Mouse (Mus musculus) MEL (cell line): ENCODE measurements at regions not wholly inside any gene's neighbourhood (a gene's known extent, or its start where the extent isn't known, plus 50 kb on each side); places are given as distances from the start of the nearest gene placed in this dataset.

ENCODE experiments used
- DNase-seq: peaks from one replicate; pipeline ENCODE4 v3.0.0; 2011; ENCODE audit warnings: low read depth, low spot score
- H3K27ac ChIP-seq: 2 replicates; pipeline ENCODE4 v1.5.1; 2012; ENCODE audit warnings: low read depth, mild to moderate bottlenecking, control low read depth, low read length, moderate library complexity; ENCODE audit not compliant: control insufficient read depth
- H3K27me3 ChIP-seq, 2 experiments: fragments of 150-350 bp in 1 of 2; sonication (generic) in 1 of 2; 2 replicates each; pipeline ENCODE4 v1.6.1; 2012; ENCODE audit warnings: low read length in 2 of 2, mild to moderate bottlenecking in 2 of 2, improper control_type of control experiment in 1 of 2, moderate library complexity in 1 of 2; ENCODE audit not compliant: insufficient read depth in 2 of 2, control insufficient read depth in 1 of 2
- H3K36me3 ChIP-seq, 2 experiments: 2 replicates each; pipeline ENCODE4 v1.6.1; 2012 to 2014; ENCODE audit warnings: low read length in 2 of 2, improper control_type of control experiment in 1 of 2, inconsistent platforms in 1 of 2, mild to moderate bottlenecking in 1 of 2; ENCODE audit not compliant: insufficient read depth in 2 of 2, control insufficient read depth in 1 of 2
- H3K4me1 ChIP-seq, 2 experiments: fragments of 150-350 bp in 1 of 2; sonication (generic) in 1 of 2; 2 replicates each; pipeline ENCODE4 v1.6.1; 2012; ENCODE audit warnings: low read length in 2 of 2, improper control_type of control experiment in 1 of 2, mild to moderate bottlenecking in 1 of 2; ENCODE audit not compliant: insufficient read depth in 2 of 2, control insufficient read depth in 1 of 2
- H3K4me3 ChIP-seq, 2 experiments: fragments of 150-350 bp in 1 of 2; sonication (generic) in 1 of 2; 2 replicates each; pipeline ENCODE4 v1.5.1; 2012; ENCODE audit warnings: low read depth in 2 of 2, low read length in 2 of 2, mild to moderate bottlenecking in 2 of 2, moderate library complexity in 2 of 2, control low read depth in 1 of 2, improper control_type of control experiment in 1 of 2; ENCODE audit not compliant: control insufficient read depth in 1 of 2, insufficient read depth in 1 of 2
- H3K79me2 ChIP-seq: 2 replicates; pipeline ENCODE4 v1.6.1; 2012; ENCODE audit warnings: mild to moderate bottlenecking, low read length, moderate library complexity; ENCODE audit not compliant: control insufficient read depth, poor library complexity, insufficient read depth
- H3K9ac ChIP-seq: 2 replicates; pipeline ENCODE4 v1.6.1; 2012; ENCODE audit warnings: low read depth, mild to moderate bottlenecking, control low read depth, low read length, moderate library complexity; ENCODE audit not compliant: control insufficient read depth, poor library complexity, severe bottlenecking
- H3K9me3 ChIP-seq: fragments of 150-350 bp; sonication (generic); replicated peaks from 2 replicates; pipeline ENCODE4 v1.6.1; 2012; ENCODE audit warnings: mild to moderate bottlenecking, low read length, improper control_type of control experiment, moderate library complexity; ENCODE audit not compliant: insufficient read depth
- BHLHE40 ChIP-seq: IDR thresholded peaks from 2 replicates; pipeline ENCODE4 v1.6.1; 2012; ENCODE audit warnings: low read depth, mild to moderate bottlenecking, inconsistent platforms, low read length, improper control_type of control experiment, borderline replicate concordance
- CTCF ChIP-seq, 3 experiments: IDR thresholded peaks in 2 of 3; conservative IDR thresholded peaks in 1 of 3; 2 replicates each; pipeline ENCODE4 v1.5.1; 2011 to 2012; ENCODE audit warnings: low read length in 3 of 3, low read depth in 2 of 3, mild to moderate bottlenecking in 2 of 3, improper control_type of control experiment in 1 of 3, inconsistent platforms in 1 of 3, mixed read lengths in 1 of 3, moderate library complexity in 1 of 3; ENCODE audit not compliant: control insufficient read depth in 1 of 3, insufficient read depth in 1 of 3, poor library complexity in 1 of 3, severe bottlenecking in 1 of 3
- E2F4 ChIP-seq: IDR thresholded peaks from 2 replicates; pipeline ENCODE4 v1.6.1; 2011; ENCODE audit warnings: low read depth, low read length, improper control_type of control experiment, borderline replicate concordance
- EP300 ChIP-seq, 2 experiments: IDR thresholded peaks; 2 replicates each; pipeline ENCODE4 v1.6.1; 2011; ENCODE audit warnings: improper control_type of control experiment in 2 of 2, low read length in 2 of 2, low read depth in 1 of 2, mild to moderate bottlenecking in 1 of 2
- KAT2A ChIP-seq: conservative IDR thresholded peaks from 2 replicates; pipeline ENCODE4 v1.6.1; 2012; ENCODE audit warnings: low read depth, low read length, improper control_type of control experiment, inconsistent platforms
- MAZ ChIP-seq: IDR thresholded peaks from 2 replicates; pipeline ENCODE4 v1.6.1; 2012; ENCODE audit warnings: low read depth, mild to moderate bottlenecking, inconsistent platforms, low read length, improper control_type of control experiment
- MEF2A ChIP-seq: IDR thresholded peaks from 2 replicates; pipeline ENCODE4 v1.6.1; 2014; ENCODE audit warnings: low read depth, mild to moderate bottlenecking, inconsistent platforms, low read length, improper control_type of control experiment; ENCODE audit not compliant: poor library complexity, insufficient replicate concordance, severe bottlenecking; ENCODE audit errors: extremely low read depth
- MYB ChIP-seq: IDR thresholded peaks from 2 replicates; pipeline ENCODE4 v1.6.1; 2011; ENCODE audit warnings: mild to moderate bottlenecking, low read depth, low read length, improper control_type of control experiment
- NELFE ChIP-seq: IDR thresholded peaks from 2 replicates; pipeline ENCODE4 v1.6.1; 2011; ENCODE audit warnings: low read depth, low read length, improper control_type of control experiment
- POLR2AphosphoS2 ChIP-seq: IDR thresholded peaks from 2 replicates; pipeline ENCODE4 v1.6.1; 2011; ENCODE audit warnings: low read length, improper control_type of control experiment
- SMC3 ChIP-seq: IDR thresholded peaks from 2 replicates; pipeline ENCODE4 v1.6.1; 2011; ENCODE audit warnings: low read depth, low read length, improper control_type of control experiment
- TAL1 ChIP-seq: IDR thresholded peaks from 2 replicates; pipeline ENCODE4 v1.6.1; 2012; ENCODE audit warnings: mild to moderate bottlenecking, inconsistent platforms, low read length, moderate library complexity, mixed read lengths
- TBP ChIP-seq: IDR thresholded peaks from 2 replicates; pipeline ENCODE4 v1.8.0; 2011; ENCODE audit warnings: low read depth, low read length, improper control_type of control experiment
- USF2 ChIP-seq, 2 experiments: IDR thresholded peaks; 2 replicates each; pipeline ENCODE4 v1.6.1; 2011 to 2012; ENCODE audit warnings: improper control_type of control experiment in 2 of 2, low read length in 2 of 2, borderline replicate concordance in 1 of 2, inconsistent platforms in 1 of 2, low read depth in 1 of 2, mild to moderate bottlenecking in 1 of 2; ENCODE audit not compliant: insufficient read depth in 1 of 2
- ZC3H11A ChIP-seq: IDR thresholded peaks from 2 replicates; pipeline ENCODE4 v1.6.1; 2012; ENCODE audit warnings: low read depth, mild to moderate bottlenecking, inconsistent platforms, low read length, improper control_type of control experiment
- ZKSCAN1 ChIP-seq: IDR thresholded peaks from 2 replicates; pipeline ENCODE4 v1.6.1; 2012; ENCODE audit warnings: low read depth, mild to moderate bottlenecking, inconsistent platforms, low read length, improper control_type of control experiment, moderate library complexity

GRCm38 (mm10) chr6:148600934-148601333, 156.7 kb upstream of the Tmtc1 start:
- H3K9ac ChIP-seq: no peak overlapping the region
- H3K36me3 ChIP-seq: no peaks in the 10 kb centered on the region
- no peaks in the 10 kb centered on the region for H3K79me2 ChIP-seq
- no peaks in the 10 kb centered on the region for H3K27me3 ChIP-seq
- H3K9me3 ChIP-seq: no peaks in the 10 kb centered on the region
- H3K4me1 ChIP-seq: no peaks in the 10 kb centered on the region
- no peak for DNase-seq
- no peak for TF ChIP-seq SMC3
- no peak for TF ChIP-seq KAT2A
- TF ChIP-seq POLR2AphosphoS2: no peak
- TF ChIP-seq TBP: no peak
- no peak for TF ChIP-seq ZKSCAN1
- no peak for TF ChIP-seq EP300 (IDR thresholded peaks at IDR 0.05; ENCODE audit: low read depth in 1 of 2, low read length in 2 of 2)
- no peak for TF ChIP-seq NELFE
- TF ChIP-seq USF2 (IDR thresholded peaks at IDR 0.05; ENCODE audit: borderline replicate concordance in 1 of 2, insufficient read depth in 1 of 2, low read depth in 1 of 2, low read length in 2 of 2): no peak
- TF ChIP-seq MYB: no peak
- no peak for TF ChIP-seq TAL1
- no peak for TF ChIP-seq BHLHE40
- no peak for TF ChIP-seq MEF2A
- TF ChIP-seq ZC3H11A: no peak
- no peak overlapping the region for H3K27ac ChIP-seq
- no peak overlapping the region for H3K4me3 ChIP-seq

GRCm38 (mm10) chr6:148599473-148599872, 155.3 kb upstream of the Tmtc1 start:
- DNase-seq: no peak
- Histone ChIP-seq H3K4me1 (no peaks in the 10 kb centered on the region), H3K79me2 (no peaks in the 10 kb centered on the region), H3K36me3 (no peaks in the 10 kb centered on the region), H3K4me3 (no peak overlapping the region), H3K27me3 (no peaks in the 10 kb centered on the region), H3K9me3 (no peaks in the 10 kb centered on the region), H3K9ac (no peak overlapping the region), H3K27ac (no peak overlapping the region)
- TF ChIP-seq CTCF (IDR thresholded peaks at IDR 0.05 in 2 of 3, conservative IDR thresholded peaks at IDR 0.05 in 1 of 3; ENCODE audit: control insufficient read depth in 1 of 3, insufficient read depth in 1 of 3, low read depth in 2 of 3, low read length in 3 of 3, poor library complexity in 1 of 3, severe bottlenecking in 1 of 3) (no peak), E2F4 (no peak), MAZ (no peak)
